Mouse (Mus musculus): Measurements from ENCODE around the gene Madcam1. TPM values are rescaled to one million over a fixed set of nuclear protein-coding genes. Genes with fewer than 3 reads are reported as not detected.

Madcam1 gene
- polyA plus RNA-seq, 1 experiment, result 22.0 TPM

DNA sequence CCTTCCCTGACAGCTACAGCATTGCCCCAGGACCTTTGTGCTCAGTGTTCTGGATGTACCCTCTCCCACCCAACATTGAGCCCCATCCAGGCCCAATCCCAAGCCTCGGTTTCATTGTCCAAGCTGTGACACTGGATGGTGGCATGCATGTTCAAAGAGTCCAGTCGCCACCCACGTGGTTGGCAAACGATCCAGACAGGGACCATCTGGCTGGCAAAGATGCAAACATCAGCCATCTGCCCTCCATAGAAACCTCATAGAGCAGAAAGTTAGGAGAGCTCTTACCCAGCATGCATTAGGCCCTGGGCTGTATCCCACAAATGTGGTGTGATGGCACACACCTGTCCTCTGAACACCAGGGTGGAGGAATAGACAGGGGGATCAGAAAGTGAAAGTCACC is 32.9 kb upstream of the Madcam1 start:
- 78% methylated on average over 4 of the region's 4 CpGs for WGBS
- Histone ChIP-seq H3K27me3 (ENCODE audit: control insufficient read depth, insufficient read depth, low read length) (no peaks in the 10 kb centered on the region), H3K36me3 (ENCODE audit: control insufficient read depth, insufficient read depth, low read length) (no peaks in the 10 kb centered on the region), H3K4me3 (ENCODE audit: extremely low read depth, insufficient read depth, insufficient read length) (no peak overlapping the region), H3K4me1 (ENCODE audit: control insufficient read depth, insufficient read depth, insufficient read length) (no peaks in the 10 kb centered on the region), H3K27ac (ENCODE audit: insufficient read depth, low read length) (no peak overlapping the region)
- TF ChIP-seq CTCF (IDR thresholded peaks at IDR 0.05; ENCODE audit: extremely low read depth, insufficient read depth, insufficient read length, insufficient replicate concordance), result no peak
- TF ChIP-seq POLR2A (IDR thresholded peaks at IDR 0.05; ENCODE audit: low read depth, low read length), result no peak
- no peak for DNase-seq (ENCODE audit: low read depth in 1 of 2, low spot score in 2 of 2)

DNA sequence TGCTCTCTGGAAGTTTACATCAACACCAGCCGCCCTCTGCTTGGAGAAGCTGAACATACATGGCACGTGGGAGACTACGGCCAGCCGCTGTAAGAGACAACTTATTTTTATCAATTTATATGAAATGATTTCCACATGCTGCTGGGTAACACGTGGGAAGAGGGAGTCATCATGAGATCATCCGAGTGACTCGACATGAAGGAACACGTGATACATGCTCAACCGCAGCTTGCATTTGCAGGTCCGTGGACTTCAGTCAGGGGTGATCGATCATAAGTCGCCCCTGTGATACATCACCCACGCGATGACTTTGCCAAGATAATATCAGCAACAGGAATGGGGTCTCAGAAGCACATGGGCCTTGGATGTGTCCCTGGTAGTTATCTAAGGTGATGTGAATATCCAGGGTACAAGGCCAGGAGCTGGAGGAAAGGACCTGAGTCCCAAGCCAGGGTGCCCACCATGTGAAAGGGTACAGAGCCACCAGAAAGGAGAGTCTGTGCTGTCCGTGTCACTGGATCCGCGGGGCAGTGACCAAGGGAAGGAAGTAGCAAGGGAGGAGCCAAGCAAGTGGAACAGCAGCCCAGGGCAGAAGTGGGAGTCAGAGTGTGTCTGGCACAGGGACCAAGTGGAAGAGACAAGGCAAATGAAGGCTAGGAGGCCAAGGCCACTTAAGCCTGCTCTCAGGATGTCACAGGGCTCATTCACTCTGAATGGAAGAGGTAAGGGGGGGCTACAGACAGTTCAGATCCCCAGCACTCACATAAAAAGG is 31.2 kb upstream of the Madcam1 start:
- no peaks in the 10 kb centered on the region for H3K36me3 ChIP-seq (ENCODE audit: control insufficient read depth, insufficient read depth, low read length)
- no peak overlapping the region for H3K27ac ChIP-seq (ENCODE audit: insufficient read depth, low read length)
- no peak for DNase-seq (ENCODE audit: low read depth in 1 of 2, low spot score in 2 of 2)
- TF ChIP-seq POLR2A (IDR thresholded peaks at IDR 0.05; ENCODE audit: low read depth, low read length) (no peak), CTCF (IDR thresholded peaks at IDR 0.05; ENCODE audit: extremely low read depth, insufficient read depth, insufficient read length, insufficient replicate concordance) (no peak)
- no peaks in the 10 kb centered on the region; the same call in 1 of the 2 replicates for H3K4me1 ChIP-seq (ENCODE audit: control insufficient read depth, insufficient read depth, insufficient read length)
- peaks cover 14% of the 10 kb centered on the region for H3K27me3 ChIP-seq (ENCODE audit: control insufficient read depth, insufficient read depth, low read length)
- WGBS, result 69% methylated on average over 17 of the region's 17 CpGs
- no peak overlapping the region for H3K4me3 ChIP-seq (ENCODE audit: extremely low read depth, insufficient read depth, insufficient read length)

DNA sequence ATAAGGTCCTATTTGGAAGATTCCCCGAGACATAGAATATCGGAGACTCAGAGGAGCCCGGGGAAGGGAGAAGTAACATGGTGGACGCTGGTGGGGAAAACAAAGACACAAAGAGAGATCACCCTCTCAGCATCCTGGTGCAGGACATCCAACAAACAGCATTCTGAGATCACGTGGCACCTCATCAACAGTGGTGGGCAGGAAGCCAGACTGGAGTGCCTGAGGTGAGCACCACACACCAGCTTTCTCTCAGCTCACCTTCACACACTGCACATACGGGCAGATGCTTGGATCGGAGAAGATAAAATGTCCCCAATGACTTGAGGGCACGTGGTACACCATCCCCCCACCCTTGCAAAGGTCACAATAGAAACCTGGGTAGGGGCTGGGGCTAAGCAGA is 28.1 kb upstream of the Madcam1 start:
- no peak for TF ChIP-seq CTCF (IDR thresholded peaks at IDR 0.05; ENCODE audit: extremely low read depth, insufficient read depth, insufficient read length, insufficient replicate concordance)
- TF ChIP-seq POLR2A (IDR thresholded peaks at IDR 0.05; ENCODE audit: low read depth, low read length), result no peak
- Histone ChIP-seq H3K4me1 (ENCODE audit: control insufficient read depth, insufficient read depth, insufficient read length) (no peaks in the 10 kb centered on the region; the same call in 1 of the 2 replicates), H3K27me3 (ENCODE audit: control insufficient read depth, insufficient read depth, low read length) (peaks cover 15% of the 10 kb centered on the region), H3K36me3 (ENCODE audit: control insufficient read depth, insufficient read depth, low read length) (no peaks in the 10 kb centered on the region), H3K27ac (ENCODE audit: insufficient read depth, low read length) (no peak overlapping the region), H3K4me3 (ENCODE audit: extremely low read depth, insufficient read depth, insufficient read length) (no peak overlapping the region)
- 90% methylated on average over 8 of the region's 8 CpGs for WGBS
- DNase-seq (ENCODE audit: low read depth in 1 of 2, low spot score in 2 of 2), result no peak

DNA sequence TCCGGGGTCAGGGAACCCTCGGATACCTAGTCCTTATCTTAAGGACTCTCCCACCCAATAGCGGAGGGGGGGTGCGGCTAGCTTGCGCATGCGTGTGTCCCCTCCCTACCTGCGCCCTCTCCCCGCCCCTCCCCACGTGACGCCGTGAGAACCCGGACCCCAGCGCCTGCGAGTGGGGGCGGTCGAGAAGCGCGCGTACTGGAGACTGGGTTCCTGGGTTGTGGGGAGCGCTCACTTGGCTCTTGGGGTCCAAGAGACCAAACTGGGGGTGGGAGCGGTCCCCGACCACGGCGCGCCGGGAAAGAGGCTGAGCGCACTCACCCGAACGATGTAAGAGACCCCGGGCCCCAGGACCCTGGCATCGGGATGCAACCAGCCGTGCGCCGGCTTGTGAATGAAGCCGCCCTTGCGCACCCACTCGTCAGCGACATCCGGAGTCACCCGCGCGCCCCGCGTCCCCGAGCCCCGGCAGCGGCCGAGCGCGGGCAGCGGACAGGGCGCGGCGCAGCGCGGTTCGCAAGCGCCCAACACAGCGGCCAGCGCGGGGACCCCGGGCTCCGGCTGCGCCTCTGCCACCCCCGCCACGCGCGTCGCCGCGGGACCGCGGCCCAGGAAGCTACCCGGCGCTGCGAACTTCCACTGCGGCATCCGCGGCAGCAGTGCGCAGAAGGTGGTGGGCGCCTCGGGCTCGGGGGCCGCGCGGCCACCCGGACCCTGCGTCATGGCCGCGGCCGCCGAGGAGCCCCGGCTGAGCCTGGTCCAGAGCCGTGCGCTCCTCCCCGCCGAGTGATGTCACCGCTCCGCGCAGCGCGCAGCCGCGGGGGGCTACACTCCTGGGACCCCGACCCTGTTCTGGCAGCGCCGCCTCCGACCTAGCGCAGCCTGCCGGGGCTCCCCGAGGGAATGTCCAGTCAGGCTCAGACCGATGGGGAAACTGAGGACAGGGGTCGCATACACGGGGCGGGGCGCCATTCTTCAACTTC is 26.9 kb upstream of the Madcam1 start, which contains the start of gene Shc2:
Gene Shc2, minus strand, starts transcription at position 791 of the 983 bp plus-strand sequence.
- DNase-seq (ENCODE audit: low read depth in 1 of 2, low spot score in 2 of 2), result no peak
- H3K4me3 ChIP-seq (ENCODE audit: extremely low read depth, insufficient read depth, insufficient read length), result no peak within 1 kb of the TSS; the same call in 1 of the 2 replicates
- H3K36me3 ChIP-seq (ENCODE audit: control insufficient read depth, insufficient read depth, low read length), result no peaks in the 10 kb centered on the region
- no peak for TF ChIP-seq CTCF (IDR thresholded peaks at IDR 0.05; ENCODE audit: extremely low read depth, insufficient read depth, insufficient read length, insufficient replicate concordance)
- no peak for TF ChIP-seq POLR2A (IDR thresholded peaks at IDR 0.05; ENCODE audit: low read depth, low read length)
- peaks cover 15% of the 10 kb centered on the region for H3K27me3 ChIP-seq (ENCODE audit: control insufficient read depth, insufficient read depth, low read length)
- no peak within 1 kb of the TSS for H3K27ac ChIP-seq (ENCODE audit: insufficient read depth, low read length)
- WGBS, result 3% methylated on average over 105 of the region's 116 CpGs
- no peaks in the 10 kb centered on the region; the same call in 1 of the 2 replicates for H3K4me1 ChIP-seq (ENCODE audit: control insufficient read depth, insufficient read depth, insufficient read length)

DNA sequence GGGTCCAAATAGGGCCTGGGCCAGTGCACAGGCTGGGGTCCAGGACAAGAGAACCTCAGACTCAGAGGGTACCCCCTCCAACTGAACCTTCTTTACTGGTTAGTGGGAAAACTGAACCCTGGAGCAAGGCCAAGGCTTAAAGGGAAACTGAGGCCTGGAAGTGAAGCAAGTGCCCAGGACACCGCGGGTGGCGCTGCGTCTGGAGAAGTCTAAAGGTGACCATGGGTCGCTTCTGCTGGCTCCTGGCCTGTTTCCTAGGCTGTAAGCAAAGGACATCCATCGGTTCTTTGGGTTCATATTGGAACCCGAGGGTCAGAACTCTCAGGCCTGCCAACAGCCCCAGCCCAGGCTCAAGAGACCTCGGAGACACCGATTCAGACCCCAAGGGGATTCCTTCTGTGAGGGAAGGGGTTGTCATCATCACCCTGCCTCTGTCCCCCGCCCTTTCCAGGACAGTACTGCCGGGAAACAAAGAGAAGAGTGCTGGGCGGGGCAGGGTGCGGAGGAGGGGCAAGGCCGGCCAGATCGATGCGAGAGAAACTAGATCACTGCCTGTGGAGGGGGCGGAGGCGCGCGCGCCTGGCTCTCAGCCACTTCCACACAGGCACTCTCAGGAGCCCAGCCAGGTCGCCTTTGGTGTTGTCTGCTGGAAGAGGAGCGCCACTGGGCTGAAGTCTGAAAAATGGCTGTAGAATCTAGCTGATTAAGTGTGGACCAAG is 25.7 kb upstream of the Madcam1 start:
- 17% methylated on average over 23 of the region's 23 CpGs for WGBS
- peaks cover 15% of the 10 kb centered on the region for H3K27me3 ChIP-seq (ENCODE audit: control insufficient read depth, insufficient read depth, low read length)

DNA sequence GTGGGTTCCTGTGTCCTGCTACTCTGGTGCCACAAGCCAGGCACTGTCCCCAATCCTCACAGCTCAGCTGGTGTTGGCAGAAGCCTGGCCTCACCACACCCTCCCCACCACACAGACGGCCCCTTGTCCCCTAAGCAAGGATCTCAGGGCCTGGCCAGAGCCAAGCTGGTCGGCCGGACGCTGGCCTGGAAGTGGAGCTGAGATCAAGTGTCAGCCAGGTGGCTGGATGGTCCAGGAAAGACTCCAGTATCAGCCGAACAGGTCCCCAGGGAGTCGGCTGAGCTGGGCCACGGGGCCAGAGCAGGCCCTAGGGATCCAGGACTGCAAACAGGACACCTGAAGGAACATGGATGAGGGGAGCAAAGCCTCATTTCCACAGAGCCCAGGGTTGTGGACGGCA is 18.6 kb upstream of the Madcam1 start, which contains the start of gene Odf3l2:
Gene Odf3l2, minus strand, starts transcription at position 28 of the 400 bp plus-strand sequence.
- WGBS, result 83% methylated on average over 8 of the region's 8 CpGs
- H3K4me3 ChIP-seq (ENCODE audit: extremely low read depth, insufficient read depth, insufficient read length), result no peak within 1 kb of the TSS
- no peak for DNase-seq (ENCODE audit: low read depth in 1 of 2, low spot score in 2 of 2)
- H3K4me1 ChIP-seq (ENCODE audit: control insufficient read depth, insufficient read depth, insufficient read length), result no peaks in the 10 kb centered on the region
- H3K36me3 ChIP-seq (ENCODE audit: control insufficient read depth, insufficient read depth, low read length), result no peaks in the 10 kb centered on the region
- H3K27ac ChIP-seq (ENCODE audit: insufficient read depth, low read length), result no peak within 1 kb of the TSS
- no peaks in the 10 kb centered on the region for H3K27me3 ChIP-seq (ENCODE audit: control insufficient read depth, insufficient read depth, low read length)
- TF ChIP-seq CTCF (IDR thresholded peaks at IDR 0.05; ENCODE audit: extremely low read depth, insufficient read depth, insufficient read length, insufficient replicate concordance) (no peak), POLR2A (IDR thresholded peaks at IDR 0.05; ENCODE audit: low read depth, low read length) (no peak)

More for the DNA sequence above, 25.7 kb upstream of the Madcam1 start:
- no peaks in the 10 kb centered on the region; the same call in 1 of the 2 replicates for H3K4me1 ChIP-seq (ENCODE audit: control insufficient read depth, insufficient read depth, insufficient read length)
- no peak overlapping the region for H3K27ac ChIP-seq (ENCODE audit: insufficient read depth, low read length)
- no peaks in the 10 kb centered on the region for H3K36me3 ChIP-seq (ENCODE audit: control insufficient read depth, insufficient read depth, low read length)
- no peak for DNase-seq (ENCODE audit: low read depth in 1 of 2, low spot score in 2 of 2)
- no peak overlapping the region for H3K4me3 ChIP-seq (ENCODE audit: extremely low read depth, insufficient read depth, insufficient read length)
- TF ChIP-seq CTCF (IDR thresholded peaks at IDR 0.05; ENCODE audit: extremely low read depth, insufficient read depth, insufficient read length, insufficient replicate concordance), result no peak
- TF ChIP-seq POLR2A (IDR thresholded peaks at IDR 0.05; ENCODE audit: low read depth, low read length), result no peak

Data from spleen, adult 2 months (tissue).